Mouse (Mus musculus) left cerebral cortex, postnatal 36 days (tissue): ENCODE data around the gene Vps11. TPM values are rescaled to one million over a fixed set of nuclear protein-coding genes. Genes with fewer than 3 reads are reported as not detected.

Source experiments
- microRNA-seq: library from miRNA; unstranded; fragments of <30 nt; microRNA quantifications from one replicate; pipeline ENCODE4 v1.2.0, GENCODE M21; 2022
- total RNA-seq, 2 experiments: library from RNA; stranded (reverse); gene quantifications; 2 replicates each; pipeline ENCODE4 v1.2.3; 2021

Gene Vps11
- total RNA-seq, 2 experiments from 2014 or later, result 52.5 to 55.5 TPM

Small RNA genes lying within 50 kb of the gene (microRNA-seq; reads per million reads assigned to microRNA genes)
- gene Gm44335 (not detected), gene Mir7085 (0.76 reads per million)

Other genes with a start within 250 kb of the Vps11 start
- gene Gm49380, start 248.2 kb downstream of the Vps11 start, total RNA-seq, result 1 to 10 TPM in 1 of 2 experiments, not detected in 1; 1.0 TPM
- 10 to 100 TPM; 29.2 to 35.7 TPM for gene Rnf26, start 248.2 kb downstream of the Vps11 start, total RNA-seq
- 10 to 100 TPM; 14.9 to 18.4 TPM for gene Mcam, start 227.2 kb downstream of the Vps11 start, total RNA-seq
- gene Cbl, start 127.6 kb downstream of the Vps11 start, total RNA-seq, result 10 to 100 TPM; 45.2 to 65.1 TPM
- 1 to 10 TPM; 1.3 to 2.7 TPM for gene Ccdc153, start 121.0 kb downstream of the Vps11 start, total RNA-seq
- under 1 TPM; 0.57 to 0.82 TPM for gene Pdzd3, start 110.2 kb downstream of the Vps11 start, total RNA-seq
- 10 to 100 TPM; 12.1 to 14.1 TPM for gene Nlrx1, start 93.1 kb downstream of the Vps11 start, total RNA-seq
- 10 to 100 TPM; 56.6 to 65.0 TPM for gene Abcg4, start 73.1 kb downstream of the Vps11 start, total RNA-seq
- 10 to 100 TPM; 24.4 to 31.8 TPM for gene Hinfp, start 56.0 kb downstream of the Vps11 start, total RNA-seq
- gene C2cd2l, start 41.4 kb downstream of the Vps11 start, total RNA-seq, result 100 to 1,000 TPM; 213 to 219 TPM
- 10 to 100 TPM; 12.3 to 15.8 TPM for gene Dpagt1, start 35.7 kb downstream of the Vps11 start, total RNA-seq
- gene H2afx, start 27.0 kb downstream of the Vps11 start, total RNA-seq, result 10 to 100 TPM; 53.2 to 62.5 TPM
- gene Hmbs, start 17.4 kb downstream of the Vps11 start, total RNA-seq, result 10 to 100 TPM; 17.9 to 18.0 TPM
- gene Hyou1, start 17.8 kb upstream of the Vps11 start, total RNA-seq, result 100 to 1,000 TPM; 113 to 146 TPM
- gene Slc37a4, start 35.2 kb upstream of the Vps11 start, total RNA-seq, result 10 to 100 TPM; 27.6 to 33.4 TPM
- 100 to 1,000 TPM; 631 to 695 TPM for gene Rps25, start 45.5 kb upstream of the Vps11 start, total RNA-seq
- gene Trappc4, start 45.9 kb upstream of the Vps11 start, total RNA-seq, result 10 to 100 TPM; 67.0 to 69.5 TPM
- gene Ccdc84, start 56.9 kb upstream of the Vps11 start, total RNA-seq, result 10 to 100 TPM; 17.6 to 20.7 TPM
- gene Foxr1, start 79.5 kb upstream of the Vps11 start, total RNA-seq, result not detected
- not detected for gene Upk2, start 93.3 kb upstream of the Vps11 start, total RNA-seq
- gene Bcl9l, start 121.2 kb upstream of the Vps11 start, total RNA-seq, result 10 to 100 TPM; 58.1 to 70.0 TPM
- not detected for gene Cxcr5, start 200.2 kb upstream of the Vps11 start, total RNA-seq
- 100 to 1,000 TPM; 128 to 140 TPM for gene Ddx6, start 243.2 kb upstream of the Vps11 start, total RNA-seq